Mouse (Mus musculus) megakaryocyte, embryonic 14.5 days (primary cell): ENCODE data around the gene Dclk3. TPM values are rescaled to one million over a fixed set of nuclear protein-coding genes. Genes with fewer than 3 reads are reported as not detected.

Experiments used
- H3K27me3 ChIP-seq: replicated peaks from 2 replicates; pipeline ENCODE3; 2012; ENCODE audit warnings: inconsistent platforms
- H3K36me3 ChIP-seq: replicated peaks from 2 replicates; pipeline ENCODE3; 2012; ENCODE audit warnings: low read length, inconsistent platforms, mixed read lengths
- H3K4me1 ChIP-seq: 2 replicates; pipeline ENCODE4 v1.6.1; 2012; ENCODE audit warnings: inconsistent platforms
- H3K4me3 ChIP-seq: replicated peaks from 2 replicates; pipeline ENCODE3; 2012; ENCODE audit warnings: moderate library complexity, mild to moderate bottlenecking, inconsistent platforms
- H3K9me3 ChIP-seq: 2 replicates; pipeline ENCODE4 v1.6.1; 2012; ENCODE audit warnings: inconsistent platforms
- FLI1 ChIP-seq: IDR thresholded peaks from 2 replicates; pipeline ENCODE4 v1.6.1; 2012; ENCODE audit warnings: low read length, inconsistent platforms, mixed read lengths
- GATA1 ChIP-seq: IDR thresholded peaks from 3 replicates; pipeline ENCODE4 v1.6.1; 2012; ENCODE audit warnings: mixed read lengths, low read length, inconsistent platforms, borderline replicate concordance
- polyA plus RNA-seq: library from polyadenylated mRNA; stranded (reverse); fragments of >175 nt; gene quantifications from 2 replicates; pipeline ENCODE4 v1.2.3, GENCODE M21; 2012; ENCODE audit warnings: low replicate concordance; ENCODE audit not compliant: insufficient read depth

Dclk3 gene
- polyA plus RNA-seq, 1 experiment, result not detected

- H3K4me1 ChIP-seq, result no peaks in the 10 kb centered on the region
- H3K9me3 ChIP-seq, result no peaks in the 10 kb centered on the region
- TF ChIP-seq GATA1 (no peak), FLI1 (no peak)
- no peak overlapping the region for H3K4me3 ChIP-seq
- peaks cover 3% of the 10 kb centered on the region for H3K27me3 ChIP-seq
- H3K36me3 ChIP-seq, result no peaks in the 10 kb centered on the region
Observed at GRCm38 (mm10) chr9:111476479-111477016, 37.7 kb downstream of the Dclk3 start.

GRCm38 (mm10) chr9:111478853-111479490 lies 40.1 kb downstream of the Dclk3 start:
- TF ChIP-seq FLI1 (no peak), GATA1 (no peak)
- no peaks in the 10 kb centered on the region for H3K36me3 ChIP-seq
- H3K9me3 ChIP-seq, result no peaks in the 10 kb centered on the region
- no peak overlapping the region for H3K4me3 ChIP-seq
- peaks cover 3% of the 10 kb centered on the region for H3K27me3 ChIP-seq
- no peaks in the 10 kb centered on the region for H3K4me1 ChIP-seq

GRCm38 (mm10) chr9:111481011-111481410 lies 42.1 kb downstream of the Dclk3 start:
- no peaks in the 10 kb centered on the region for H3K4me1 ChIP-seq
- no peaks in the 10 kb centered on the region for H3K36me3 ChIP-seq
- no peak overlapping the region for H3K4me3 ChIP-seq
- H3K27me3 ChIP-seq, result peaks cover 3% of the 10 kb centered on the region
- TF ChIP-seq FLI1 (no peak), GATA1 (no peak)
- H3K9me3 ChIP-seq, result no peaks in the 10 kb centered on the region

GRCm38 (mm10) chr9:111486645-111487477 lies 48.0 kb downstream of the Dclk3 start:
- no peak overlapping the region for H3K4me3 ChIP-seq
- no peaks in the 10 kb centered on the region for H3K9me3 ChIP-seq
- H3K36me3 ChIP-seq, result no peaks in the 10 kb centered on the region
- H3K27me3 ChIP-seq, result peaks cover 9% of the 10 kb centered on the region
- no peak for TF ChIP-seq FLI1
- TF ChIP-seq GATA1, result no peak
- H3K4me1 ChIP-seq, result no peaks in the 10 kb centered on the region

GRCm38 (mm10) chr9:111490583-111490982 lies 51.7 kb downstream of the Dclk3 start:
- TF ChIP-seq GATA1, result no peak
- no peak for TF ChIP-seq FLI1
- Histone ChIP-seq H3K36me3 (no peaks in the 10 kb centered on the region), H3K27me3 (peaks cover 9% of the 10 kb centered on the region), H3K4me1 (0 out of 2 replicates have a peak, but pooled peaks cover 1% of the 10 kb centered on the region), H3K4me3 (no peak overlapping the region), H3K9me3 (no peaks in the 10 kb centered on the region)

GRCm38 (mm10) chr9:111491280-111491679 lies 52.4 kb downstream of the Dclk3 start:
- Histone ChIP-seq H3K4me3 (no peak overlapping the region), H3K27me3 (peaks cover 9% of the 10 kb centered on the region), H3K36me3 (no peaks in the 10 kb centered on the region), H3K9me3 (no peaks in the 10 kb centered on the region), H3K4me1 (0 out of 2 replicates have a peak, but pooled peaks cover 3% of the 10 kb centered on the region)
- TF ChIP-seq FLI1 (no peak), GATA1 (no peak)

- H3K27me3 ChIP-seq, result peaks cover 6% of the 10 kb centered on the region
- H3K4me3 ChIP-seq, result no peak overlapping the region
- no peaks in the 10 kb centered on the region for H3K36me3 ChIP-seq
- TF ChIP-seq GATA1 (no peak), FLI1 (no peak)
- H3K9me3 ChIP-seq, result no peaks in the 10 kb centered on the region
- H3K4me1 ChIP-seq, result peaks cover 6% of the 10 kb centered on the region; the same call in 1 of the 2 replicates
Observed at GRCm38 (mm10) chr9:111493490-111493889, 54.6 kb downstream of the Dclk3 start.

- TF ChIP-seq FLI1 (no peak), GATA1 (no peak)
- H3K9me3 ChIP-seq, result no peaks in the 10 kb centered on the region
- H3K27me3 ChIP-seq, result peaks cover 6% of the 10 kb centered on the region
- no peaks in the 10 kb centered on the region for H3K36me3 ChIP-seq
- H3K4me3 ChIP-seq, result no peak overlapping the region
- peaks cover 6% of the 10 kb centered on the region; the same call in 1 of the 2 replicates for H3K4me1 ChIP-seq
Observed at GRCm38 (mm10) chr9:111495561-111495960, 56.7 kb downstream of the Dclk3 start.

GRCm38 (mm10) chr9:111497074-111497811 lies 58.4 kb downstream of the Dclk3 start:
- H3K9me3 ChIP-seq, result no peaks in the 10 kb centered on the region
- no peak for TF ChIP-seq GATA1
- TF ChIP-seq FLI1, result no peak
- H3K4me1 ChIP-seq, result peaks cover 6% of the 10 kb centered on the region; the same call in 1 of the 2 replicates
- peak overlapping the region; percentile 33 for H3K4me3 ChIP-seq
- peaks cover 3% of the 10 kb centered on the region for H3K27me3 ChIP-seq
- H3K36me3 ChIP-seq, result no peaks in the 10 kb centered on the region

- TF ChIP-seq GATA1 (no peak), FLI1 (no peak)
- Histone ChIP-seq H3K4me1 (peaks cover 6% of the 10 kb centered on the region; the same call in 1 of the 2 replicates), H3K27me3 (peaks cover 3% of the 10 kb centered on the region), H3K36me3 (no peaks in the 10 kb centered on the region), H3K4me3 (no peak overlapping the region), H3K9me3 (no peaks in the 10 kb centered on the region)
Observed at GRCm38 (mm10) chr9:111500211-111500610, 61.3 kb downstream of the Dclk3 start.
